Mouse (Mus musculus) heart, embryonic 13.5 days (tissue): Measurements from ENCODE around the gene Dennd1a. TPM values are rescaled to one million over a fixed set of nuclear protein-coding genes. Genes with fewer than 3 reads are reported as not detected.

Source experiments
- ATAC-seq: fragments of 200-750 bp; cut with Nextera tagmentation; 2 replicates; pipeline ENCODE4 v1.8.0; 2017; ENCODE audit warnings: moderate TSS enrichment; ENCODE audit not compliant: insufficient number of reproducible peaks, low FRiP score, low TSS enrichment; ENCODE audit errors: extremely low read depth
- H3K27ac ChIP-seq: fragments of 300-500 bp; sonication (generic); replicated peaks from 2 replicates; pipeline ENCODE4 v1.5.1; 2015; ENCODE audit warnings: moderate library complexity, mild to moderate bottlenecking, inconsistent platforms
- H3K27me3 ChIP-seq: fragments of 300-500 bp; sonication (generic); replicated peaks from 2 replicates; pipeline ENCODE4 v1.6.1; 2015; ENCODE audit warnings: mild to moderate bottlenecking, inconsistent platforms
- H3K36me3 ChIP-seq: fragments of 300-500 bp; sonication (generic); 2 replicates; pipeline ENCODE4 v1.6.1; 2015; ENCODE audit warnings: mild to moderate bottlenecking, inconsistent platforms
- H3K4me1 ChIP-seq: fragments of 300-500 bp; sonication (generic); 2 replicates; pipeline ENCODE4 v1.6.1; 2015; ENCODE audit warnings: inconsistent platforms
- H3K4me2 ChIP-seq: fragments of 300-500 bp; sonication (generic); 2 replicates; pipeline ENCODE4 v1.6.1; 2015; ENCODE audit warnings: inconsistent platforms, mild to moderate bottlenecking, moderate library complexity
- H3K4me3 ChIP-seq: fragments of 300-500 bp; sonication (generic); 2 replicates; pipeline ENCODE4 v1.5.1; 2015; ENCODE audit warnings: moderate library complexity, mild to moderate bottlenecking, inconsistent platforms
- H3K9ac ChIP-seq: fragments of 300-500 bp; sonication (generic); 2 replicates; pipeline ENCODE4 v1.6.1; 2015; ENCODE audit warnings: inconsistent platforms, mild to moderate bottlenecking, moderate library complexity
- H3K9me3 ChIP-seq: fragments of 300-500 bp; sonication (generic); 2 replicates; pipeline ENCODE4 v1.6.1; 2016; ENCODE audit warnings: inconsistent platforms
- WGBS: fragments of 180-500 bp; shearing (Covaris S2); methylation state at CpG from one replicate; pipeline ENCODE4 v1.1.7; 2015; ENCODE audit warnings: mixed read lengths; 5-methylcytosine and 5-hydroxymethylcytosine counted together
- polyA plus RNA-seq: library from polyadenylated mRNA; unstranded; fragments of >200 nt; fragmentation: Nextera tagmentation; extraction: Ambion mirVana; gene quantifications from 2 replicates; pipeline ENCODE4 v1.2.1, GENCODE M21; 2015

Dennd1a gene
- polyA plus RNA-seq, 1 experiment from 2014 or later: 11.4 TPM

DNA sequence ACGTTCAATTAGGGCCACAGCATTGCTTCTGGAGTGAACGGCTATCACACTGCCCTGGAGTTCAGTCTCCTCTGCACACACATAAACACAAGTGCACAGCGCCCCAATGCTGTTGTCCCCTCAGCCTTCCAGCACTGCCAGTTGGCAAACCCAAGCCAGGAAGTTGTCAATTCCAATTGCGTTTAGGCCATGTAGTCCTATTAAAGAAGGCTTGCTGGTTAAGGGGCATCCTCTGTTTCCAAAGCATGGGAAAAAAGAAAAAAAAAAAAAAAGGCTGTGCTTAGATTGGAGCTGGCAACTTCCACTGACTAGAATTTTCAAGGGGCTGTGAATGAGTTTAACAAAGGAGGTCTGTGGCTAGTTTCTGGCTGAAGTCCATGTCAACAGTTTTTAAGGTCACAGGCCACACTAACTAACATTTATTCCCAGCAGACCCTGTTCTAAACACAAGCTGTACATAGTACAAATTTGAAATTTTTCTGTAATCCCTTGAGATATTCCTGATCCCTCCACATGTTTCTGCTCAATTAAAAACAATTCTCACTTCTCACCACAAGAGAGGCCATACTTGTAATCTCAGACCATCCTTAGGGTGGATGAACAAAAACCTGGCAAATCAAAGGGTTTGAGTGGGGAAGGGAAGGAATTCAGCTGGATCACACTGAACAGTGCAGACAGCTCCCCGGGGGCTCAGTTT lies 175.4 kb downstream of the Dennd1a start:
- Histone ChIP-seq H3K4me1 (peaks cover 16% of the 10 kb centered on the region), H3K36me3 (no peaks in the 10 kb centered on the region), H3K9ac (no peak overlapping the region), H3K4me2 (no peak overlapping the region), H3K4me3 (no peak overlapping the region), H3K9me3 (no peaks in the 10 kb centered on the region), H3K27me3 (no peaks in the 10 kb centered on the region), H3K27ac (no peak overlapping the region; the same call in 1 of the 2 replicates)
- 59% methylated on average over 5 of the region's 5 CpGs for WGBS
- ATAC-seq: no peak

DNA sequence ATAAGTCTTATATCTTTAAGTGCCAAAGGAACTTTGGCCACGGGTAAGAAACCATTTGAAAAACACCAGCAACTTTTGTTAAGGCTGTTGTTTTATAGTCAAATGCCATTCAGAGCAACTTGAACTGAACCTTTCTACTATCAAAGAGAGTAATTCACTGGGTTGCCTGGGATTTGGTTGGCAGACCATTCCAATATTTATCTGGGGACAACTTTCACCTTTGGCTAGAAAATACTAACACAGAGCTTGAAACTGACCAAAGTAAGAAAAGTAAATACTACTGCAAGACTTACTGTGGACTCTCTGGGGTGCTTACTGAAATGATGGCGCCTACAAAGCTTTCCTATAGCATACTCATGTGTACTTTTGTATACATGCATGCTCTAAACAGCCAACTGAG lies 178.6 kb downstream of the Dennd1a start:
- ATAC-seq: no peak
- H3K9ac ChIP-seq: no peak overlapping the region
- WGBS: 80% methylated on average over 2 of the region's 2 CpGs

DNA sequence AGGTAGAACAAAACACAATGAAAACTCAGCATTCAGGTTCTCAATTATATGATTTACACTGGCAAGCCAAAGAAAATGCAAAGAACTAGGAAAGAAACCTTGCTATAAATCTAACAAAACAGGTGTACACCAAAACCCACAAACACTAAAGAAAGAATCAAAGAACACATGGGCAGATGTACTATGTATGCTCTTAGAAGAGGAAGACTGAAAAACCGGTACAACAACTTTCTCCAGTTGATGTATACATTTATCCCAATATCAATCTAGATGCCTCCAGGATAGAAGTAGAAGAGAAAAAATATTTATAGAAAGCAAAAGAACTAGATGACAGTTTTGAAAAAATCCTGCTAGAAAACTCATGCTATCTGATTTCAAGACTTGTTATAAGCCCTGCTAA lies 184.5 kb downstream of the Dennd1a start:
- WGBS: 92% methylated on average over 1 of the region's 1 CpGs
- H3K36me3 ChIP-seq: no peaks in the 10 kb centered on the region
- H3K9ac ChIP-seq: no peak overlapping the region
- ATAC-seq: no peak
- H3K27ac ChIP-seq: no peak overlapping the region
- no peaks in the 10 kb centered on the region for H3K9me3 ChIP-seq
- peaks cover 19% of the 10 kb centered on the region for H3K4me1 ChIP-seq
- no peak overlapping the region for H3K4me3 ChIP-seq
- no peaks in the 10 kb centered on the region for H3K27me3 ChIP-seq
- no peak overlapping the region for H3K4me2 ChIP-seq

More for the DNA sequence above, 178.6 kb downstream of the Dennd1a start:
- Histone ChIP-seq H3K27ac (no peak overlapping the region), H3K27me3 (no peaks in the 10 kb centered on the region), H3K4me2 (no peak overlapping the region), H3K4me3 (no peak overlapping the region), H3K9me3 (no peaks in the 10 kb centered on the region), H3K4me1 (peaks cover 13% of the 10 kb centered on the region), H3K36me3 (no peaks in the 10 kb centered on the region)

DNA sequence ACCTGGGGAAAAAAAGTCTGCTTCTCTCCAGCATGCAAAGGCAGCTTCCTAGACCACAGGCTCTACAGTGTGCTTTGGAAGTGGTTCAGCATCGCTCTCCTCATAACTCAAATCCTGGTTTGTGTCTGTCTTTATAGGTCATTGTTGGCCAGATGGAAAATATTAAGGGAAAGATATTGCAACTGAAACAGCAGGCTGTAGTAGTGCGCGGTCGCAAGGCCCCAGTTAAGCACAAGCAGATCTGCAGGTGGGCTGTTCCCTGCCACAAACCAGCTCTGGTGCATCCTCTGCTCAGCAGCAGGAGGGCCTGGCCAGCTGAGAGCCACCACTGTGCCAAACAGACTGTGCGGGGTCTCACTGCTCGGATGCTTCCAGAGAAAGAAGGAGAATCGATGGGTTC lies 186.9 kb downstream of the Dennd1a start:
- H3K27ac ChIP-seq: no peak overlapping the region
- H3K9me3 ChIP-seq: no peaks in the 10 kb centered on the region
- H3K9ac ChIP-seq: no peak overlapping the region
- H3K27me3 ChIP-seq: no peaks in the 10 kb centered on the region
- H3K4me2 ChIP-seq: no peak overlapping the region
- no peak for ATAC-seq
- 49% methylated on average over 7 of the region's 7 CpGs for WGBS
- peaks cover 23% of the 10 kb centered on the region for H3K4me1 ChIP-seq
- H3K36me3 ChIP-seq: no peaks in the 10 kb centered on the region
- H3K4me3 ChIP-seq: no peak overlapping the region

DNA sequence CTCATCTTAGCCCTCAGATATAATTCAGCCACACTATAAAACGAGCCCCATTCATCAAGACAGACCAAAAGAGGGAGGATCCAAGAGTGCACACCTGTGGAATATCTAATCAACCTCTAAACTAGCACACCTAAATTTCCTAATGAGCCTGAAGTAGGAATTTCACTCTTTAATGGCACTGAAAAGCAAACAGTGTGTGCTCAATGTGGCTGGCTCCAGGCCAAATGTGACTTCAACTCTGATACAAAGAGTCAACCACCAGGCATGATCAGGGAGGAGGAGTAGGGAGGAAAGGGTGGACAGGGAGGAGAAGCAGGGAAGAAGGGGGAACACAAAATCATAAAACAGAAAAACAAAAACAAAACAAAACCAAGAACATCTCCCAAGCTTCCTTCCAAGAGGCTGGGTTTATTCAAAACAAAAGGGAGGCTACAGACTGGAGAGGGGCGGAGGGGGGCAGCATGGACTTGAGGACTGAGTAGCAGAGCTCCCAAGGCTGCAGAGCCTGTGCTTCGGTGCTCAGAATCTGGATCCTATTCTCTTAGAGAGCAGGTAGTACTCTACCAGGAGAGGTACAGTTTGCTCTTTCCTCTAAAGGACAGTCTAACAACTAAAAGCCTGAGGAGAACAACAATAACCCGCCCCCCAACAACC lies 187.9 kb downstream of the Dennd1a start:
- Histone ChIP-seq H3K4me2 (no peak overlapping the region), H3K4me1 (peaks cover 23% of the 10 kb centered on the region), H3K36me3 (no peaks in the 10 kb centered on the region), H3K9me3 (no peaks in the 10 kb centered on the region), H3K27ac (no peak overlapping the region), H3K9ac (no peak overlapping the region), H3K4me3 (no peak overlapping the region), H3K27me3 (no peaks in the 10 kb centered on the region)
- 73% methylated on average over 4 of the region's 4 CpGs for WGBS
- no peak for ATAC-seq

DNA sequence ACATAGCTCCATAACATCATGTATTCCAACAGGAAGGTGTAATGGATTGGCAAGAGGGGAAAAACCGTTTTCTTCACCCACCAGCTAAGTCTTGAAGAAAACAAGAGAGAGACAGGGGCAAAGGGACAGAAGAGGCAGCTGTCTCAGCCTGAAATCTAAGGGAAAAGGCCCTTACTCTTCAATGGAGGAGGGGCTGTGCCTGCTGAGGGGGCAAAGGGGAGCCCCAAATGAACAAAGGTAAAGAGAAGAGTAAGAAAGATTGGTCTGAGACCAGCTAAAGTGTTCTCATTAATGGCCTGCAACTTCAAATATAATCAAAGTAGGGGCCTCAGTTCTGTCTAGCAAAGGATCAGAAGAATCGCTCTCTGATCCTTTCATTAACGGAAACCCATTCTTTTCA lies 189.7 kb downstream of the Dennd1a start:
- ATAC-seq: no peak
- no peak overlapping the region for H3K4me3 ChIP-seq
- 77% methylated on average over 3 of the region's 3 CpGs for WGBS
- peaks cover 23% of the 10 kb centered on the region for H3K4me1 ChIP-seq
- no peak overlapping the region for H3K4me2 ChIP-seq
- H3K9me3 ChIP-seq: no peaks in the 10 kb centered on the region
- H3K27ac ChIP-seq: no peak overlapping the region
- no peaks in the 10 kb centered on the region for H3K27me3 ChIP-seq
- no peaks in the 10 kb centered on the region for H3K36me3 ChIP-seq
- H3K9ac ChIP-seq: no peak overlapping the region

DNA sequence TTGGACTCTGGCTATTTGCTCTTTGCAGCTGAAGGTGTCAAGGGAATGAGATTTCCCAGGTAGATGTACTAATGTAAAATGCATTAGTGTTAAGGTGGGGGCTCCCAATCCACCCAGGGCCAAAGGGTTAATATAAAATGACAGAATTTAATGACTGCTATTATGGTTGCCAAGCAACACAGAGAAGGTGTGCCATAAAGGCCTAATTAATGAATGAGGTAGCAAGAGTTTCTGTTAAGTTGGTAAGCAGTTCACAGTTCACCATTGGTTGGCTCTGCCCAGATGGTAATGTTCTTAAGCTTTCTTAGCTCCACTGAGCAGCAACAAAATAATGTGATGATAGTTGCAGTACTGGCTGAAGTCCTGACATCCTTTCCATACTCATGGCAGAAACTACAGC lies 190.9 kb downstream of the Dennd1a start:
- no peak overlapping the region for H3K9ac ChIP-seq

DNA sequence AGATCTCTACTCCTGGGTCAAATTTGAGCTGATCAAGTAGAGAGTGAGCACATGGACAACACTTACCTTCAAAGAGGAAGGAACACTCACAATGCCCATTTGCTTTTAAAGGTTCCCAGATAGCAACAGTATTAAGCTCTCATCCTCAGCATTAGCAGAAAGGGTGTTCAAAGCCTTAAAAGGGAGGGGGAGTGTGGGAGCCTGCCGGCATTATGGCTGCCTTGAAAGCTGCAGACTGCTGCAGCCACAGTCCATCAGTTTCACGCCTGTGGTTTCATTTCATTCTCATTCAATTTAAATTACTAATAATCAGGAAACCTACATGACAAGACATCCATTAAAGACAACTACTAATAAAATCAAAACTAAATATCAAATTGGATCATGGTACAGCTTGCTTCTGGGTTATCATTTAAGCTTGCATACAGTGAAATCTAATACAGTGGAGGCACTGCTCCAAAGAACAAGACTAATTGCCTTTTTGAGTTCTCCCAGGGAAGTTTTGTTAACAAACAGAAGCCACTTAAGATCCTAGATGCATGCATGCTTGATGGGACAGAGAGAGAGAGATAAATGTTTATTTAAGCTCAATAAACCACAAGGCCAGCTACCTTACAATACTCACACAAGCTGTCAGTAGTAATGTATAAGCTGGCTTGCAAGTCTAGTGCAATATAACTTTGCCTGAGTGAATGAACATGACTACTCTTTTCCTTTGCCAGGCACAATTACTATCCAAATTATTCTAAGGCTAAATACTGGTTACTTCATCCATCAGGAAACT lies 192.6 kb downstream of the Dennd1a start:
- no peak overlapping the region for H3K4me2 ChIP-seq
- 49% methylated on average over 2 of the region's 2 CpGs for WGBS

More for the DNA sequence above, 190.9 kb downstream of the Dennd1a start:
- Histone ChIP-seq H3K4me2 (no peak overlapping the region), H3K27me3 (no peaks in the 10 kb centered on the region), H3K4me1 (peaks cover 23% of the 10 kb centered on the region), H3K9me3 (no peaks in the 10 kb centered on the region), H3K4me3 (no peak overlapping the region), H3K27ac (no peak overlapping the region), H3K36me3 (no peaks in the 10 kb centered on the region)
- ATAC-seq: no peak

DNA sequence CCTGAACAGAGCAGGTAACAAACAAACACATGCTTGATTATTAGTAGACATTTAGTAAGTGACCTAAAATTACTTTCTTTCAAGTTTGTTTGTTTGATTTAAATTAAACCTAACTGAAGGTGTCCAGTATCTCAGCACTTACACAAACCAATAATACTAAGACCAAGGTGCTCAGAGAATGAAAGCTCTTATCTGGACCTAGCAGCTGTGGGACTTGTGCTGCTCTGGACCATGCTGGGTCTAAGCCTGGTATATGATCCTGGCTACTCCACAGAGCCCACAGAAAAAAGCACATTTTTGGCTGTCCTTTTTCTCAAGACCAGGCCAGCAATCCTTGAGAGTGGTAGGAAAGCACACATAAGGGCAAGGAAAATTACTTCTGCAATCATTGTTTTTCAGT lies 193.2 kb downstream of the Dennd1a start:
- ATAC-seq: no peak

More for the DNA sequence above, 192.6 kb downstream of the Dennd1a start:
- H3K9ac ChIP-seq: no peak overlapping the region
- H3K27me3 ChIP-seq: no peaks in the 10 kb centered on the region
- peaks cover 22% of the 10 kb centered on the region for H3K4me1 ChIP-seq
- H3K9me3 ChIP-seq: no peaks in the 10 kb centered on the region
- H3K27ac ChIP-seq: no peak overlapping the region
- ATAC-seq: no peak
- no peaks in the 10 kb centered on the region for H3K36me3 ChIP-seq
- no peak overlapping the region for H3K4me3 ChIP-seq

DNA sequence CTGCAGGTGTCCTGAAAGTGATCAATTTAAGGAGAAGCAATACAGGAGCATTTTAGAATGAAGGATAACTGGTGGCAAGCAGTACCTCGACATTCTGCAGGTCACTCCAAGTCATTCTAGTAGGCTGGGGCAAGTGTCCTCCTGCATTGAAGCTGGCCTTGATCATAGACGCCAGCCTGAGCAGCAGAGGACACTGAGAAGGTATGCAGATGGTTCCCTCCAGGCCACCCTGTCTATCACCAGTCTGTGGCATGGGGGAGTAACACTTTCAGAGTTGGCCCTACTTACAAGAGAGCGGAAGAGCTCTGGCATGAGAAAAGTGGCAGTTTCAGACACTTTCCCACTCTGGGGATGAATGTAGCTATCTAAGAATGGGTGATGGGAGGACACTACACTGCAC lies 193.9 kb downstream of the Dennd1a start:
- no peaks in the 10 kb centered on the region for H3K36me3 ChIP-seq
- no peaks in the 10 kb centered on the region for H3K27me3 ChIP-seq
- H3K9ac ChIP-seq: no peak overlapping the region
- 61% methylated on average over 3 of the region's 3 CpGs for WGBS
- H3K27ac ChIP-seq: no peak overlapping the region
- H3K9me3 ChIP-seq: no peaks in the 10 kb centered on the region
- peaks cover 9% of the 10 kb centered on the region for H3K4me1 ChIP-seq
- H3K4me3 ChIP-seq: no peak overlapping the region
- H3K4me2 ChIP-seq: no peak overlapping the region
- no peak for ATAC-seq

More for the DNA sequence above, 193.2 kb downstream of the Dennd1a start:
- Histone ChIP-seq H3K4me3 (no peak overlapping the region), H3K9ac (no peak overlapping the region), H3K27ac (no peak overlapping the region), H3K36me3 (no peaks in the 10 kb centered on the region), H3K4me1 (peaks cover 16% of the 10 kb centered on the region), H3K4me2 (no peak overlapping the region), H3K27me3 (no peaks in the 10 kb centered on the region), H3K9me3 (no peaks in the 10 kb centered on the region)

DNA sequence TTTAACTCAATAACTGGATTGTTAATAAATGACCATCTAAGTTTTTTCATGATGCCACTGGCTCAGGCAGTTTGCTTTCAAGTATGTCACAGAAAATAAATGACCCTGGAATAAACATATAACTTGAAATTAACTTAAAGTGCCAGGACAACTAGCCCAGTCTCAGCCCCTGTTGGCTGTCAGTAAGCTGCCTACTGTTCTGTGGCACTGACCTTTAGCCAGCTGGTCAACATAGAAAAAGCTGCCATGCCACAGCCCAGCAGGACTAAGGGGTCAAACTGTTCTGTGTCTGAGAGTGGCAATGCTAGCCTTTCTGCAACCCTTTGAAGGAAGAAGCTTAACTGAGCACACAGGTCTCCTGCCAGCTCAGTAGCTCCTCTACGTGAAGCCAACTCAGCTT lies 198.8 kb downstream of the Dennd1a start:
- WGBS: 94% methylated on average over 1 of the region's 1 CpGs
- H3K36me3 ChIP-seq: no peaks in the 10 kb centered on the region
- no peak overlapping the region for H3K9ac ChIP-seq
- no peak overlapping the region for H3K27ac ChIP-seq
- H3K4me1 ChIP-seq: peaks cover 8% of the 10 kb centered on the region
- no peaks in the 10 kb centered on the region for H3K9me3 ChIP-seq
- H3K4me3 ChIP-seq: no peak overlapping the region
- no peaks in the 10 kb centered on the region for H3K27me3 ChIP-seq
- no peak overlapping the region for H3K4me2 ChIP-seq
- no peak for ATAC-seq
